Comparison of ENCODE assay signal across 11 mouse cellular contexts in genomic region chr17:74245284-74245683, GRCm38 (mm10). TPM values are rescaled to one million over a fixed set of nuclear protein-coding genes. Genes with fewer than 3 reads are reported as not detected.
DNase-seq lines count a peak whose midpoint lies in the region; ATAC-seq lines count a peak whose summit lies in the region.
"Had no signal": no experiment of that assay in that cellular context is flagged by ENCODE, and none has a peak within 500 bp of the region (broad histone marks: within the 10 kb centered on the region; RNA-seq: fewer than 3 reads in every experiment).

No protein-coding gene starts in this region.

- no peaks in the 10 kb centered on the region for H3K4me1 ChIP-seq in embryonic facial prominence, embryonic 11.5 days (ENCODE audit: control insufficient read depth, insufficient read depth, low read length)
- peaks cover 4% of the 10 kb centered on the region for H3K4me1 ChIP-seq in embryonic facial prominence, embryonic 10.5 days
- H3K4me1 ChIP-seq: hindbrain, embryonic 10.5 days; stomach, embryonic 15.5 days had no signal

- no peak overlapping the region for H3K27ac ChIP-seq in embryonic facial prominence, embryonic 11.5 days (replicated peaks; ENCODE audit: low read depth, low read length)
- H3K27ac ChIP-seq in embryonic facial prominence, embryonic 10.5 days (replicated peaks), result no peak overlapping the region
- H3K27ac ChIP-seq: hindbrain, embryonic 10.5 days; stomach, embryonic 15.5 days had no signal

- H3K4me3 ChIP-seq in embryonic facial prominence, embryonic 11.5 days (ENCODE audit: low read depth, low read length), result no peak overlapping the region
- H3K4me3 ChIP-seq in embryonic facial prominence, embryonic 10.5 days, result no peak overlapping the region
- H3K4me3 ChIP-seq: hindbrain, embryonic 10.5 days; stomach, embryonic 15.5 days had no signal

- H3K4me2 ChIP-seq in embryonic facial prominence, embryonic 11.5 days (ENCODE audit: low read depth, low read length), result no peak overlapping the region
- H3K4me2 ChIP-seq: stomach, embryonic 15.5 days had no signal

- intact Hi-C loops in heart, postnatal 36 days (cut with DNase I), result no loop called here
- intact Hi-C loops in left cerebral cortex, postnatal 25 days (cut with DNase I), result no loop called here

- H3K36me3 ChIP-seq in embryonic facial prominence, embryonic 11.5 days (replicated peaks; ENCODE audit: control insufficient read depth, insufficient read depth, low read depth, low read length), result no peaks in the 10 kb centered on the region; the same call in 1 of the 2 replicates
- H3K36me3 ChIP-seq in embryonic facial prominence, embryonic 10.5 days (replicated peaks), result peaks cover 27% of the 10 kb centered on the region

- no peak for ATAC-seq in embryonic facial prominence, embryonic 11.5 days (replicated peaks; ENCODE audit: insufficient number of reproducible peaks, low FRiP score, low TSS enrichment, low read depth)

- DNase-seq in embryonic facial prominence, embryonic 11.5 days (ENCODE audit: low spot score), result peak; percentile 23
- DNase-seq in embryonic facial prominence, embryonic 10.5 days (ENCODE audit: low spot score), result no peak
- DNase-seq in adrenal gland, postnatal 14 days, result peak; percentile 66
- peak; percentile 37 for DNase-seq in gastrocnemius, postnatal 25 days
- peak; percentile 33 to 35 for DNase-seq in heart, postnatal 36 days
- DNase-seq in left cerebral cortex, postnatal 25 days (ENCODE audit: low spot score in 2 of 2), result no peak
- DNase-seq in right cerebral cortex, postnatal 14 days, result no peak
- no peak for DNase-seq in cerebellum, adult 11 months
- DNase-seq: kidney, adult 8-10 months had no signal

- H3K9ac ChIP-seq in embryonic facial prominence, embryonic 11.5 days (replicated peaks; ENCODE audit: low read length), result no peak overlapping the region
- H3K9ac ChIP-seq: stomach, embryonic 15.5 days had no signal

- H3K27me3 ChIP-seq in embryonic facial prominence, embryonic 11.5 days (ENCODE audit: control insufficient read depth, insufficient read depth, low read length), result no peaks in the 10 kb centered on the region
- H3K27me3 ChIP-seq in embryonic facial prominence, embryonic 10.5 days (replicated peaks; ENCODE audit: low read depth, poor library complexity, severe bottlenecking), result no peaks in the 10 kb centered on the region
- H3K27me3 ChIP-seq: stomach, embryonic 15.5 days had no signal

- H3K9me3 ChIP-seq in embryonic facial prominence, embryonic 11.5 days (replicated peaks; ENCODE audit: control insufficient read depth, low read length), result no peaks in the 10 kb centered on the region
- no peaks in the 10 kb centered on the region for H3K9me3 ChIP-seq in embryonic facial prominence, embryonic 10.5 days
- H3K9me3 ChIP-seq: hindbrain, embryonic 10.5 days; stomach, embryonic 15.5 days had no signal

- 50% methylated on average over 1 of the region's 1 CpGs for WGBS in embryonic facial prominence, embryonic 11.5 days
- 57% methylated on average over 1 of the region's 1 CpGs for WGBS in embryonic facial prominence, embryonic 10.5 days

RNA-seq across cellular contexts. Expression of gene Memo1, which starts 50.0 kb away (rescaled TPM):
- 85.4 and 88.7 TPM in 2 replicates for polyA plus RNA-seq in embryonic facial prominence, embryonic 11.5 days (2014; fragmentation: Nextera tagmentation; extraction: Ambion mirVana)
- polyA plus RNA-seq in embryonic facial prominence, embryonic 10.5 days (2016; fragmentation: Nextera tagmentation; extraction: Ambion mirVana), result 89.3 and 94.8 TPM in 2 replicates
- total RNA-seq in adrenal gland, postnatal 14 days (2021), result 88.5 and 102 TPM in 2 replicates
- 10 to 100 TPM; 50.8 to 58.1 TPM for total RNA-seq in gastrocnemius, postnatal 25 days (2021)
- 10 to 100 TPM; 64.4 to 72.6 TPM for total RNA-seq in heart, postnatal 36 days (2021)
- 10 to 100 TPM; 43.1 to 49.7 TPM for total RNA-seq in left cerebral cortex, postnatal 25 days (2021)

Comparison
In these comparisons a context has a peak if more than half of its experiments do, and no peak if none do; other contexts are left out.
1. DNase-seq: peak in embryonic facial prominence, embryonic 11.5 days (single experiment), adrenal gland, postnatal 14 days (single experiment), gastrocnemius, postnatal 25 days (single experiment) and heart, postnatal 36 days (2 of 2); none in embryonic facial prominence, embryonic 10.5 days (single experiment), left cerebral cortex, postnatal 25 days (0 of 2), right cerebral cortex, postnatal 14 days (single experiment) and cerebellum, adult 11 months (single experiment).